Mouse (Mus musculus): ENCODE results near the gene Map4k1.

DNA sequence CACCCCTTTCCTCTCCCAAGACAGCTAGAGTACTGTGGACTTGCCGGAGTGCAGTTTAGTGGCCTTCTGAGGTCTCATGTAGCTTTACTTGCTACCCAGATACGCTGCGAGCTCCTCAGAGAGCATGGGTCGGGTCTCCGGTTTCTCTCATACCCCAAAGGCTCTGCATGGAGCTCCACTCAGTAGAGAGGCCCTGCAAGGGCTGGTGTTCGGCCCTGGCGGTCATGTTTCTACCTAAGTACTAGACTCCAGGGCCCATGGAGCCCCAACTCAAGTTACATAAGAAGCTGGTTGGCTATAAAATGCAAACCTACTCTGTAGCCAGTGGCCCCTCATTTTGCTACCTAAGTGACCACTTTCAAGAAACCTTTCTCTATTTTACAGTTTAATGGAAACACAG, 33.1 kb upstream of the Map4k1 start:
- no peak for TF ChIP-seq CTCF (IDR thresholded peaks at IDR 0.05)
- TF ChIP-seq POLR2A (IDR thresholded peaks at IDR 0.05; ENCODE audit: insufficient read depth, low read depth, low read length): no peak
- TF ChIP-seq EP300 (IDR thresholded peaks at IDR 0.05; ENCODE audit: insufficient read depth, low read depth, low read length): no peak

All from heart, adult 2 months (tissue).